Mouse (Mus musculus) right cerebral cortex, postnatal 25 days (tissue): ENCODE measurements around the gene Rcor1.
A peak's percentile ranks its signal among the peaks of the same experiment; 100 is the strongest.
"Not testable (repeated sequence)": the region's sequence is repeated elsewhere in the genome, so short reads cannot be mapped to it uniquely, and the experiment has no call there.

Experiments used
- DNase-seq: peaks from one replicate; pipeline ENCODE4 v3.0.0; 2022

Rcor1 gene

DNA sequence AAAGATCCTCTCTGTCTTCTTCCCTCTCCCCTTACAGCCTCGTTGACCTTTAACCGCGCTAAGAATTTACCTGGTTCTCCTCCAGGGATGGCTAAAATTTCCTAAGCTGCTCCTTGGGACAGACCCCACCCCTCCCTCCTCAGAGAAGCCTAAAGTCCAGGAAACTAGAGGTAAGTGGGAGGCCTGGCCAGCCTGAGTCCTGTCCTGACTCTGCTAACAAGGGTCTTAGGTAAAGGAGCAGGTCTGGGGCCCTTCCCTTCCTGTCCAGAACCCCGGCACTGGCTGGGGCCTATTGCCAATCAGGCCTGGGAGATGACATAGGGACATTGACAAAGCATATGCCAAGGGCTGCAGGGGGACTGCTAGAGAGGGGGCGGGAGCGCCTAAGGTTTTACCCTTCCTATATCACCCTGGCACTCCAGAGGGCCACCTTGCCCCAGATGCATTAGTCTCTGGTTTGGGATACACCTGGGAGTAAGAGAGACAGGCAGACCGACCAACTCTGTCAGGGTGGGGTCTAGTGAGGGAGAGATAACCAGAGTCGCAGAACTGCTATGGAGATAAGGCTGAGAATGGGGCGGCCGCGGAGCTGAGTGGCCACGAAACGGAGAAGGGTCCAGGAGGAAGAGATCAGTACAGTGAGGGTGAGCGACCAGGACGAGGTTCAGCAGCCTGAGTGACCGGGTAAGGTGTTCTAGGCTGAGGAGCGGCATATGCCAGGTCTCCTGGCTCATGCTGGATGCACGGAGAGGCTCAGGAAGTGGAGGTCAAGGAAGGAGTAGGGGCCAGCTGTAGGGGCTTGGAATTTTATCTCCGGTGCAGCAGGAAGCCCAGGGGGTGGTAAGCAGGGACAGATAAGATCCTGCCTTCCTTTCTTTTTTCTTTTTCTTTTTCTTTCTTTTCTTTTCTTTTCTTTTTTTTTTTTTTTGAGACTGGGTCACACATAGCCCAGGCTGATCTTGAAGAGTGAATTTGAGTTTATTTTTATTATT is 10.7 kb upstream of the Rcor1 start:
- DNase-seq = no peak

DNA sequence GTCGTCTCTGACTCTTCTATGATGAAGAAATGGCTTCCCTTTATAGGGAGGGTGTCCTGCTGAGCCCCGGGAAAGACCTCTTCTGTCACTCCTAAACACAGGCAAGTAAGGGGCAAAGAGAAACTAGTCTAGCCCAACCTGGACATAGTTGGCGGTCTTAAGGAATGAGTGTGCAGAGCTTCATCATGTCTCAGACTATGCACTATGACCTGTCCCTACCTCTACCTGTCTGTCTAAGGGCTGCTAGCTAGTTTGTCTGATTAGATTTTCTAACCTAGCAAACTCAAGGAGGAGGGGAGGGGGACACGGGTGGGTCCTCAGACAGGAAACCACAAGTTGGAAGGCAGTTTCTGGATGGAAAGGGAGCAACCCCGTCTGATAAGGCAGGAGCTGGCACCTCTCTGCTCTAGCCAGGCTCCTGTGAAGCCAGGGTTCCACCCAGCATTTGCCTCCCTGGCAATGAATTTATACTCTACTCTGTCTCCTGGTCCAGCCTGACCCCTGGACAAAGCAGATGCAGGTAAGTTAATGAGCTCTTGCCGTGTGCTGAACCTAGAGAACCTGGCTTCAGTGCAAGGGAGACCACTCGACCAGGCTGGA is 9.8 kb upstream of the Rcor1 start:
- DNase-seq = no peak

DNA sequence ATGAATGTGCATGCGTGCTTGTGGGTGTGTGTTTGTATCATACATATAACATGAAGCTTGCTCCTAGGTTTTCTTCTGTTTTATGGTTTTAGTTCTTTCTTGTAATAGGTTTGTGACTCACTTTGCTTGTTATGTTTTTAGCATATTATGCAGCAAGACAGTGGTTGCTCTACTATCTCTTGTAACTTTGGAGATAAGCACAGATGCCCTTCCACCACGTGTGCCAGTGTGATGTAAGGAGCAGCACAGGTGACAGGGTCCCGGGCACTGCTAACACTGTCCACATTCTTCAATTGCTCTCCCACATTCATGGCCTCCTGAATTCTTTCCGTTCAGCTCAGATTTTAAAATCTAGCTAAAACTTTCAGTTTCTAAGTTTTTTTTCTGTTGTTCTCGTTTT is 6.3 kb upstream of the Rcor1 start:
- no peak for DNase-seq

DNA sequence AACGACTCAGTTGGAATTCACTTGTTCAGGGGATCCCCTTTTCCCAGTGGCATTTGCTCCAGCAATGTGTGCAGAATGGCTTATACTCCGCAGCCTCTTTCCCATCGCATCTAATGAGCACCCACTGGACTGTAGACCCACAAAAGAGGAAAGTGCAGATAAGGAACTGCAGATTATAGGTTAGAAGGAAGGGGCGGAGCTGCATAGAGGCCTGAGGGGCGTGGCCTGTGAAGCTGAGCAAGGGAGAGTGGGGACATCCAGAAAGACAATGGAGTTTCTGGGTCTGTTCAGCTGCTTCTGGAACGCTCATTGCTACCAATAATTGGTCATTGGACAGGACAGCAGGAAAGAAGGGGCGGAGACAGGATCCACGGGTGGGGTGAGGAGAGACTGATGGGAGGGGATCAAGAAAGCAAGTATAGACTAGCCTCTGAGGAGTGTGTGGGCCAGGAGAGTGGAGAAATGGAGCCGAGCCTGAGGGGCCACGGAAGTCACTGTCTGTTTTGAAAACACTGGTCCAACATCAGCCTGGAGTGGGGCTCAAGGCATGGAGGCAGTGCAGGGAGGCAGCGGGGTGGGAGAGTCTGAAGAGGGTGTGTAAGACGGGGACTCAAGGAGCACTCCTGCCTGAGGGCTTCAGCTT is 3.8 kb upstream of the Rcor1 start:
- DNase-seq = no peak

DNA sequence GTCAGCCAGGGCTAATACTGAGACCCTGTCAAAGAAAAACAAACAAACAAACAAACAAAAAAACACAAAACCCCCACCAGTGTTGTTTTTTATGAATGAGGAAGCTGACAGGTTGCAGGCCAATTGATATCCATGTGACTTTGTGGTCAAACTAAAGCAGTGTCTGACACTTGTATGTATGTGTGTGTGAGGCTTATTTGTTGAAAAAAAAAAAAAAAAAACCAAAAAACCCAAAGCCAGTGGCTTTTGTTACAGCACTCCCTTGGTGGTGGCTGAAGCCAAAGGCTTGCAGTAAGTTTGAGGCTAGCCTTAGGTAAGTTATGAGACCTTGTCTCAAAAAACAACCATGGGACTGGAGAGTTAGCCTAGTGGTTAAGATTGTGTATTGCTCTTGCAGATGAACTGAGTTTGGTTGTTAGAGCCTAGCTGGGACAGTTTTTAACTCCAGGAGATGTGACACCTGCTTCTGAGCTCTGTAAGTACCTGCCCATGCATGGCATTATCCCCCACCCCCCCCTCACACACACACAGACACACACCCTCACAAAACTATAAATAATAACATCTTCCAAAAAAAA is 2.9 kb upstream of the Rcor1 start:
- DNase-seq = no peak

DNA sequence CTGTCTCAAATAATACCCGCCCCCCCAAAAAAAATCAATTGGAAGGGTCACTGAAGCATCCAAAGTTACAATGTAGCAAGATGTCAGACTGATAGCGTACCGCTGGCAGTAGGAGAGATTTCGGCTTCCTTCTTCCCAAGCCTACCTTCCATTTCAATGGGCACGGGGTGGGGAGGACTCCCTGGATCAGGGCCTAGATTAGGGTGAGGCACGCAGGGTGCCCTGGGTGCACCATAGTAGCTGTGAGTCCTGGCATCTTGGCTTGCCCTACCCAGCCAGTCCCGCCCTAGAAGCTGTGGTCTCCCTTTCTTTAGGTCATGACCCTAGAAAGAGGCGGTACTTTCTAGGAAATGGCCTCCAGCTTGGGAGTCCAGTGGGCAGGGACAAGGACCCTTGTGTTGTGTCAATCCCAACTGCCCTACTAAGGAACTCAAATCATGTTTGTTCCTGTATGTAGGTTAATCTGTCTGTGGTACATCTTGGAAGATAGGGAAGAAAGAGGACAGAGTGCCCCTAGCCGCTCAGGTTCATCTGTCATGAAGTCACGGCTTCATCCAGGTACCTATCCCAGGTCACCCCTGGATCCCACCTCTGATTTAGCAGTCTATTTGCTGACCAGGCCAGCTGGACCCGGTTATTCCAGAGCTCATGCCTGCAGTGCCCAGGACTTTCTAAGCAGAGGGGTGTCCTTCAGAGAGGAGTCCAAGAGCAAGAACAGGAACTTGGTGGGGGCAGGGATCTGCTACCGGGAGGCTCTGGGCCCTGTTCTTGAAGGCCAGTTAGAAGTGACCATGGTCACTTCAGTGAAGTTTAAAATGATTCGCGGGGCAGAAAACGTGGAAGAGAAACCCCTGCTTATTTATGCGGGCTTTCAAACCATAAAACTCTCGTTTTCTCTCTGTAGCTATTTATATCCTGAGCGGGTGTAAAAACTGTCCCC is 1.6 kb upstream of the Rcor1 start:
- DNase-seq = no peak

DNA sequence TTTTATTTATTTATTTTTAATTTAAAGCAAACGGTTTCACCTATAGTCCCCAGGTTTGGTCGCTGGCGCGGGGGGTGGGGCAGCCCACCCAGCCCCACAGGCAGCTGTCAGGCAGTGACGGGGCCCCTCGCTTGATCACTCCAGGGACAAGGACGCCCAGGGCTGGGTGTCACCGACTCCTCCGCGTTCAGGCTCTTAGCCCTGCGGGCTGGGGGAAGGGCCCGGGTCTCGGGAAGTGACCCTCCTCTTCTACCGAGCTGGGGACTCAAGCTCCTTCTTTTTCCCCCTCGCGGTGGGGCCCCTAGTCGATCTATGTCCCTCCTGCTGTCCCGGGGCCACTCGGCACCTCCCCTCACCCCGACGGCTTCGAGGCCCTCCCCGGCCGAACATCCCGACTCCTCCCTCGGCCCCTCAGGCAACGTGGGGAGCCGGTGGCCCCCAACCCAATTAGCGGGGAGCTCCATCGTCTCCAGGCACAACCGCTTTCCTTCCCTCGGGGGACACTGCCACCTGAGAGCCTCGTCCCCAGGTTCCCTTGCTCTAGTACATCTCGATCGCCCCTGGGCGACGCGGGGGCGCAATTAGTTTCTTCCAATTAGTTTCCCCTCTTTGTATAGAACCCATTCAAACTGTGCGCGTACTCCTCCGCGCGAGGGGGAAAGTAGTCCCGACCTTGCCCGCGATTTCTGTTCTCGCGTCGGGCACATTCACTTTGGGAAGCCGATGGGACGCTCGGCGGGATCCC is 748 bp upstream of the Rcor1 start:
- peak; percentile 35 for DNase-seq

DNA sequence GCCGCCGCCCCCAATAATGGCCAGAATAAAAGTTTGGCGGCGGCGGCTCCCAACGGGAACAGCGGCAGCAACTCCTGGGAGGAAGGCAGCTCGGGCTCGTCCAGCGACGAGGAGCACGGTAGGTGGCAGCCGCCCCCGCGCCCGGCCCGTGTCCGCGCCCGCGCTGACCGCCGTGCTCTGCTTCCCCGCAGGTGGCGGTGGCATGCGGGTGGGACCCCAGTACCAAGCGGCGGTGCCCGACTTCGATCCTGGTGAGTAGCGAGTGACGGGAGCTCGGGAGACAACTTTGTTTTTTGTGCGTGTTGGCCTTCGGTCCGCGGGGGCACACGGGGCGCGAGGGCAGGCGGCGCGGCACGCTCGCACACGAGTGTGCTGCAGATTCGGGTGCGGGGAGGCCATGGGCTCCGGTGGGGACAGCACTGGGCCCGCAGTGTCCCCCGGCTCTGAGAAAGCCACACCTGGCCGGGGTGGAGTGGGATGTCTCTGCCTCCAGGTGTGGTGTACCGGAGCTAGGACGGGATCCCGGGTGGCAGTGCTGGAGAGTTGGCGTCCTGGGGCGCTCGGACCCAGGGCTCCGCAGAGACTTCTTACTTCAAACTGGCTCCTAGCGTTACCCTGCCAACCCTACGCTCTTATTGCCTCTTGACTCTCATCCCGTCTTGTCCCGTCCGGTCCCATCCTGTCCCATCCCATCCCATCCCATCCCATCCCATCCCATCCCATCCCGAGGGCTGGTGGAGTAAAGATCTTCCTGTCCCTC is 800 bp downstream of the Rcor1 start:
- peak; percentile 26 for DNase-seq

DNA sequence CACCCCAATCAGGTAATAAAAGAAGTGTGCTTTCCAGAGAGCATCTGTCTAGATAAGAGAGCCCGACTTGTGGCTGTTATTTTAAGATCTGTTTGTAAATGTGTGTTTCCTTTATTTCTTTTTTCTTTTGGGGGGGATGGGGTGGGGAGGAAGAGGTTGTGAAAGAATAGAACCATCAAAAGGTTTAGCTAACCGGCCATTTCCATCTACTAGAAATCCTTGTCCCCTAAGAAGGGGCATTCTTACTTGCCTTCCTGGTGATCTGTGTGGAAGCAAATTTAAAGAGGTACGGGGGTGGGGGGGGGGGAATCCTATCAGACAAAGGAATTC is 1.3 kb downstream of the Rcor1 start:
- no peak for DNase-seq

DNA sequence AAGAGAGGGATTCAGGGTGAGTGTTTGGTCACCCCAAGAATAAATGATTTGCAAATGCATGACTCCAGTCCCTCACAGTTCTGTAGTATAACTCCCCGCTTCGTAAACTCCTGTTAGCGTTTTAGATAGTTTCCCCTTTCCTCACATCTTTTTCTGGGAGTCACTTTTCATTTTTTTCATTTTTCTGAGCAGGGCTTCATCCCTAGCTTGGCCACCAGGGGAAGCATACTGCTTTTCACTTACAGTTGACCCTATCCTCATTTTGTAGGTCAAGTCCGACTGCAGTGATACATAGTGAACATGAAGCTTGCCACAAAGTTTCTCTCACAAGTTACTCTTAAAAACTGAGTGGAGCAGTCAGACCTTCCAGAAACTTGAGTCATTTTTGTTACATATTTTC is 2.0 kb downstream of the Rcor1 start:
- no peak for DNase-seq

DNA sequence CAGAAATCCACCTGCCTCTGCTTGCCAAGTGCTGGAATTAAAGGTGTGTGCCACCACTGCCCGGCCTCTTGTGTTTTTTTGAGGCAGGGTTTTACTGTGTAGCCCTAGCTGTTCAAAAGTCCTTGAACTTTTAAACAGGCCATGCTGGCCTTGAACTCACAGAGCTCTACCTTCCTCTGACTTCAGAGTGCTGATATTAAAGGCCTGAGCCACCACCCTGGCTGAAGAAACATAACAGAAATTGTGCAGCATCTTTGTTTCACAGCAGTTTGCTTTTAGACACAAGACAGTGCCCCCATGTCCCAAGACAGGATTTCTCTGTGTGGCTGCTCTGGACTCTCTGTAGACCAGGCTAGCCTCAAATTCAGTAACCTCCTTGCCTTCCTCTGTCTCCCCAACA is 3.2 kb downstream of the Rcor1 start:
- no peak for DNase-seq

DNA sequence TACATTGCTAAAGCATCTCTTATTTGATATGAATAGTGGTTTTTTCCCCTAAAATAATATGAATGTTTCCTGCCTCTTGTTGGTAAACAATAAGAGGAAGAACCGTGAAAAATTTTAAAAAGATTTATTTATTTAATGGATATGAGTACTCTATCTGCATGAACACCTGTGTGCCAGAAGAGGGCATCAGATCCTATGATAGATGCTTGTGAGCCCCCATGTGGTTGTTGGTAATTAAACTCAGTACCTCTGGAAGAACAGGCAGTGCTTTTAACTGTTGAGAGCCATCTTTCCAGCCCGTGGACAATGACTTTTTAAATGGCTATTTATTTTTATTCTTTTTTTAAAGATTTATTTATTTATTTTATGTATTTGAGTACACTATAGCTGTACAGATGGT is 5.7 kb downstream of the Rcor1 start:
- no peak for DNase-seq

DNA sequence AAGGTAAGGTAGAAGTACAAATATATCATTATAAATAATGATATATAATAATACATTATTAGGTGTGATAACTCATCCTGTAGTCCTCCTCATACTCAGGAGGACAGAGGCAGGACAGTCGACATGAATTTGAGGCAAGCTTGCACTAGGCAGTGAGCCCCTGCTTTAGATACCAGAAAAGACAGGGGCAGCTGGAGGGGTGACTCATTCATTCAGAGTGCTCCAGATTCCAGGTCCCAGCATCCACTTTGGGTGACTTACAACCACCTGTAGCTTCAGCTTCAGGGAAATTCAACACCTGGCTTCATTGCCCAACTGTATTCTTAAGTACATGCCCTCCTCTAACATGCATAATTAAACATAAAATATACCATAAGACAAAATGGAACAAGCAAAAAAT is 7.7 kb downstream of the Rcor1 start:
- DNase-seq = no peak

DNA sequence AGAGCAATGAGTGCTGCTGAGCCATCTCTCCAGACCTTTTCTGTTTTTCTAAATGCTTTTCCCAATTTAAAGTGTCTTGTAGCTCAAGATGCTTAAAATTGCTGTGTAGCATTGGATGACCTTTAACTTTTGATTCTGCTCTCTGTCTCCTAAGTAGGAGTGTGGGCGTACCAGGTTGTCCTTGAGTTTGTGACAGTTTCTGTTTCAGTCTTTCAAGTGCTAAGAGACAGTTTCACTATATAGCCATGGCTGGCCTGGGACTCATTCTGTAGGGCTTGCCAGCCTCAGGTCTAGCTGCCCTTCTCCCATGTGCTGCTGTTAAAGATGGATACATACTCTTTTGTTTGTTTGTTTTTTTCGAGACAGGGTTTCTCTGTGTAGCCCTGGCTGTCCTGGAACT is 9.1 kb downstream of the Rcor1 start:
- DNase-seq = no peak

DNA sequence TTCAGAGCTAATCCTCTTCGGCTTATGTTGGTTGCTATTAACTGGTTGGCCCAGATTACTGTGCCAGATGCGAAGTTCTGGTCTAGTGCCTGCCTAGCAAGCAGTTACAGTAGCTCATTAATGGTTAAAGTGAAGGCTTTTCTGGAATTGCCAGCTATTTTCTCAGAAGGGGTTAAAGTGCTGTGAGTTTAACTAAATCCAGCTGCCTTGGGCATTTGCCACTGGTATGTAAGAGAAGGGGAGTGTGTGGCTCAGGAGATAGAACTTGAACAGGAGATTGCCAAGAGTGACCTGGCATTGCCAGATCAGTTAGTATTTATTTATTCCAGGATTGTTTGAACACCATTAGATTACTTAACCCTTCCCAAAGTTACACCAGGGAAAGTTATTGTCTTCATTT is 11.1 kb downstream of the Rcor1 start:
- DNase-seq = no peak

DNA sequence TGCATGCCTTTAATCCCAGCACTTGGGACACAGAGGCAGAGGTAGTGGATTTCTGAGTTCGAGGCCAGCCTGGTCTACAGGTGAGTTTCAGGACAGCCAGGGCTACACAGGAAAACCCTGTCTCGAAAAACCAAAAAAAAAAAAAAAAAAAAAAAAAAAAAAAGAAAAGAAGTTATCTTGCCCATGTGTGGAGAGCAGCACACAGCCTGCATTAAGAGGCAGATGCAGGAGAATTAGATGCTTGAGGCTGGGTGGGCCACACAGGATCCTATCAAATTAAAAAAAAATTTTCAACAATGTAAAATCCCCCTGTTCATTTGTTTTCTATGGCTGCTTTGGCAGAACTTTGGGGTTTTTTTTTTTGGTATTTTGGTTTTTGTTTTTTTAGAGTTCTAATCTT is 24.2 kb downstream of the Rcor1 start:
- no peak for DNase-seq

DNA sequence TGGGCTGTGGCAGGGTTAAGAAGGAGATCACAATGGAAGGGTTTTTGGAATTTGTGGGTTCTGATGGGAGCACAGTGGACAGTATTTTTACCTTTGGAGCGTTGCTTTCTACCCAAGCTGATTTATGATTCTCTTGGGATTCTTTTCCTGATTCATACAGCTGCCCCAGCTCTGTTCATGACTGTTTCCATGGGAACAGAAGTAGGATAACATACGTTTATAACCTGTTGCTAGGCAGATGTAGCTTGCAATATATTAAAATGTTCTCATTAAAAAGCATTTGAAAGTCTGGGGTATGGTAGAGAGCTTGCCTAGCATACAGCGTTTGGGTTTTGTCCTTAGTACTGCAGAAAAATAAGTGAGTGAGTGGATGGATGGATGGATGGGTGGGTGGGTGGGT is 25.1 kb downstream of the Rcor1 start:
- no peak for DNase-seq

DNA sequence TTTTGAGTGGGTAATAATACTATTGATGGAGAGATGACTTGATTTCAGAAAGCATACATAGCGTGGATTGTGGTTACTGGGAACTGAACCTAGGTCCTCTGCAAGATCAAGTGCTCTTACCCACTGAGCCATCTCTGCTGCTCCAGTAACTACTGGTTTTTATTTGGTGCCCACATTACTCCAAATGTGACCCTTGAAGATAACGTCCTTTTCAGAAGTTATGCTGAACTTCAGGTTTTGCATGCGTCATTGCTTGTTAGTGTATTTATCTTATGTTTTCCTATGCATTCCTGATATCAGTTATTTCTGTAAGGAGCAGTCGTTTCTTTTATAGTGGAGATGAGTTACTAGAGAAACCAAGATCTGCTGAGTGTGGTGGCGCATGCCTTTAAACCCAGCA is 26.2 kb downstream of the Rcor1 start:
- no peak for DNase-seq

DNA sequence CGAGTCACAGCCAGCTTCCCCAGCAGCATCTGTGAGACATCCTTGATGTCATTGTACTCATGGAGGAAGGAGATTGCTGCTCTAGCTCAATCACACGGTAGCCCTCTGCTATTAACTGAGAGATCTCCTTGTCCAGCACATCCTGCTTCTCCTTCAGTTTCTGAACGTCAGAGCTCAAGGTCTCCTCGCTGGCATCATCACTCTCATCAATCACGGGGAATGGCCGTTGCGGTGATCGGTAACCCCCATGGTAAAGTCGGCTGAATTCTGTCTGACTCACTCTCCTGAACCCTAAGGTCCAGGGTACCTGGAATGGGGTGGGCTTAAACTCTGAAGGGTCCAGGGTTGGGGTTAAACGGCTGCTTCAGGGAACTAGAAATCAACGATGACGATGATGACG is 28.7 kb downstream of the Rcor1 start:
- no peak for DNase-seq

DNA sequence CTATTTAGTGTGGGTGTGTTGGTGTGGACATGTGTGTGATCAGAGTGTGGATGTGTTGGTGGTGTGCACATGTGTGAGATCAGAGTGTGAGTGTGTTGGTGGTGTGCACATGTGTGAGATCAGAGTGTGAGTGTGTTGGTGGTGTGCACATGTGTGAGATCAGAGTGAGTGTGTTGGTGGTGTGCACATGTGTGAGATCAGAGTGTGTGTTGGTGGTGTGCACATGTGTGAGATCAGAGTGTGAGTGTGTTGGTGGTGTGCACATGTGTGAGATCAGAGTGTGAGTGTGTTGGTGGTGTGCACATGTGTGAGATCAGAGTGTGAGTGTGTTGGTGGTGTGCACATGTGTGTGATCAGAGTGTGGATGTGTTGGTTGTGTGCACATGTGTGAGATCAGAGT is 30.1 kb downstream of the Rcor1 start:
- not testable (repeated sequence) for DNase-seq

DNA sequence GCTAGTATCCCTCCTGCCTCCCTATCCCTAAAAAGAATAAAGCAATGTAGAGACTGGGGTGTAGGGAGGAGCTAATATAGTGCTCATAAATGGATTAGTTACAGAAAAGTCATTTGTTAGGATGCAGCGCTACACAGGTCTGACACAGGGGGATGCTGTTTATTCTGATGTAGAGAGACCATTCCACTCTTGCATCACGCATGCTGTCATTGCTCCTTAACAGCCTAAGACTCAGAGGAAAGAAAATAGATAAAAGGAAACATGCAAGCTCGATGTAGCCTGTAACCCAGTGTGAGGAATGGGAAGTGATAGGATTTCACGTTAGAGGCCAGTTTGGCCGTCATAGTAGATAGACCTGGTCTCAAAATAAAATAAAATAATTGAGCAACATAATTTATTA is 31.9 kb downstream of the Rcor1 start:
- DNase-seq = no peak
